Mouse (Mus musculus) bone marrow, adult 2 months (tissue): ENCODE data around the gene Nav1.

ENCODE experiments used
- CTCF ChIP-seq: fragments of 200-500 bp; IDR thresholded peaks from 2 replicates; pipeline ENCODE4 v1.5.1; 2011; ENCODE audit warnings: low read length, control low read depth; ENCODE audit not compliant: control insufficient read depth, insufficient read depth
- POLR2A ChIP-seq: fragments of 200-500 bp; IDR thresholded peaks from 2 replicates; pipeline ENCODE4 v1.6.1; 2011; ENCODE audit warnings: low read depth, mild to moderate bottlenecking, control low read depth, low read length, borderline replicate concordance; ENCODE audit not compliant: control insufficient read depth

DNA sequence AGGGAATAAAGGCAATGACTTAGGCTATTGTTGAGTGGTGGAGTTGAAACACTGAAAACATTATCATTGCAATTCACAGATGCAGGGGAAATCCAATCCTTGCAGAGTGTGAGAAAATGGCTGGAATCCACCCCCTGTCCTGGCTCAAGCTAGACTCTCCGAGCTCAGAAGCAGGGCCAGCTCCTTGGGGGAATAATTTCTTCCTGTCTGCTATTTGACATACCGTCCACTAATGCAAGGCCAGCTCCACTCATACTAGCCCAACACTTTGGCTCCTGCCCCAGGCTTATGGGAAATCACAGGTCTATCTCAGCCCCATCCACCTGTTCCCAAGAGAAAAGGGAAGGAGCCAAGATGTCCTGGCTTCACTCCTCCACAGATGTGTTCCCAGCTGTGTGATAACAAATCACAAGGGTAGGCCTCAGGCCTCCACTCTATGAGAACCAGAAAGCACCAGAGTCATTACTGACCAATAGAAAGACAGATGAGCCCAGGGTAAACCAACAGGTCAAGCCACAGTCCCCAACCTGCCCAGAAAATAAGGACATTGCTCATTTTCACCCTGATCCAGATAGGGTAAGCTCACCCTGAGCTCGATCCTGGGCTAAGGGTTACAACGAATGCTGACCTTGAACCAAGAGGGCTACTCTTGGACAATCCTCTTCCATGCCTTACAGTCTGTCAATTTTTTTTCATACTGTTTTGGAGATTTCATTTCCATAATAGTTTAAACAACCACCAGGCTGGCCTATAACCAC, 32.5 kb downstream of the Nav1 start:
- TF ChIP-seq POLR2A = no peak
- no peak for TF ChIP-seq CTCF
